Mouse (Mus musculus) embryonic facial prominence, embryonic 14.5 days (tissue): ENCODE measurements at regions not wholly inside any gene's neighbourhood (a gene's known extent, or its start where the extent isn't known, plus 50 kb on each side); places are given as distances from the start of the nearest gene placed in this dataset.

Experiments
- ATAC-seq: fragments of 200-750 bp; cut with Nextera tagmentation; 2 replicates; pipeline ENCODE4 v1.8.0; 2017; ENCODE audit warnings: low read depth, moderate number of reproducible peaks, moderate TSS enrichment
- DNase-seq: peaks from one replicate; pipeline ENCODE4 v3.0.0-alpha.2; 2015; ENCODE audit warnings: low spot score
- H3K27ac ChIP-seq: fragments of 300-500 bp; sonication (generic); replicated peaks from 2 replicates; pipeline ENCODE4 v1.5.1; 2014; ENCODE audit warnings: low read depth, mild to moderate bottlenecking, low read length, moderate library complexity
- H3K27me3 ChIP-seq: fragments of 300-500 bp; sonication (generic); replicated peaks from 2 replicates; pipeline ENCODE4 v1.6.1; 2014; ENCODE audit warnings: low read length; ENCODE audit not compliant: control insufficient read depth, insufficient read depth
- H3K36me3 ChIP-seq: fragments of 300-500 bp; sonication (generic); 2 replicates; pipeline ENCODE4 v1.6.1; 2014; ENCODE audit warnings: low read length, mixed read lengths; ENCODE audit not compliant: control insufficient read depth, insufficient read depth
- H3K4me1 ChIP-seq: fragments of 300-500 bp; sonication (generic); 2 replicates; pipeline ENCODE4 v1.6.1; 2014; ENCODE audit warnings: antibody characterized with exemption, low read length; ENCODE audit not compliant: control insufficient read depth, insufficient read depth
- H3K4me2 ChIP-seq: fragments of 300-500 bp; sonication (generic); 2 replicates; pipeline ENCODE4 v1.6.1; 2014; ENCODE audit warnings: low read depth, mild to moderate bottlenecking, low read length, moderate library complexity, mixed read lengths
- H3K4me3 ChIP-seq: fragments of 300-500 bp; sonication (generic); 2 replicates; pipeline ENCODE4 v1.5.1; 2014; ENCODE audit warnings: low read depth, mild to moderate bottlenecking, low read length
- H3K9ac ChIP-seq: fragments of 300-500 bp; sonication (generic); 2 replicates; pipeline ENCODE4 v1.6.1; 2014; ENCODE audit warnings: low read depth, mild to moderate bottlenecking, low read length, moderate library complexity, mixed read lengths
- H3K9me3 ChIP-seq: fragments of 300-500 bp; sonication (generic); 2 replicates; pipeline ENCODE4 v1.6.1; 2016; ENCODE audit warnings: low read length; ENCODE audit not compliant: control insufficient read depth
- WGBS: fragments of 180-500 bp; shearing (Covaris S2); extraction: QIAGEN DNeasy Blood & Tissue Kit; methylation state at CpG from one replicate; pipeline ENCODE4 v1.1.7; 2014; 5-methylcytosine and 5-hydroxymethylcytosine counted together

- H3K4me2 ChIP-seq: no peak overlapping the region
- H3K36me3 ChIP-seq: no peaks in the 10 kb centered on the region
- no peaks in the 10 kb centered on the region for H3K27me3 ChIP-seq
- H3K4me3 ChIP-seq: no peak overlapping the region
- ATAC-seq (no peak), DNase-seq (no peak)
- no peaks in the 10 kb centered on the region for H3K4me1 ChIP-seq
- no peaks in the 10 kb centered on the region for H3K9me3 ChIP-seq
- H3K27ac ChIP-seq: no peak overlapping the region
- WGBS: 88% methylated on average over 2 of the region's 2 CpGs
- no peak overlapping the region for H3K9ac ChIP-seq
Measured at GRCm38 (mm10) chr10:109540229-109540628, 529.4 kb upstream of the Syt1 start.

- no peak overlapping the region for H3K9ac ChIP-seq
- WGBS: 83% methylated on average over 2 of the region's 2 CpGs
- no peak for ATAC-seq
Measured at GRCm38 (mm10) chr10:109528096-109528495, 517.3 kb upstream of the Syt1 start.

GRCm38 (mm10) chr10:109521681-109522080, 510.9 kb upstream of the Syt1 start:
- no peaks in the 10 kb centered on the region for H3K4me1 ChIP-seq
- 32% methylated on average over 2 of the region's 2 CpGs for WGBS
- no peak for ATAC-seq
- H3K9me3 ChIP-seq: no peaks in the 10 kb centered on the region
- no peak overlapping the region for H3K27ac ChIP-seq
- no peaks in the 10 kb centered on the region for H3K36me3 ChIP-seq
- no peak for DNase-seq
- H3K4me2 ChIP-seq: no peak overlapping the region
- no peak overlapping the region for H3K9ac ChIP-seq
- no peaks in the 10 kb centered on the region for H3K27me3 ChIP-seq
- no peak overlapping the region for H3K4me3 ChIP-seq

More at GRCm38 (mm10) chr10:109528096-109528495, 517.3 kb upstream of the Syt1 start:
- H3K4me2 ChIP-seq: no peak overlapping the region
- H3K9me3 ChIP-seq: no peaks in the 10 kb centered on the region
- H3K4me3 ChIP-seq: no peak overlapping the region
- H3K4me1 ChIP-seq: no peaks in the 10 kb centered on the region
- no peak overlapping the region for H3K27ac ChIP-seq
- DNase-seq: no peak
- no peaks in the 10 kb centered on the region for H3K27me3 ChIP-seq
- no peaks in the 10 kb centered on the region for H3K36me3 ChIP-seq

GRCm38 (mm10) chr10:109517664-109518063, 506.9 kb upstream of the Syt1 start:
- no peak overlapping the region for H3K27ac ChIP-seq
- H3K9me3 ChIP-seq: no peaks in the 10 kb centered on the region
- H3K9ac ChIP-seq: no peak overlapping the region
- H3K27me3 ChIP-seq: no peaks in the 10 kb centered on the region
- DNase-seq (no peak), ATAC-seq (no peak)
- no peak overlapping the region for H3K4me3 ChIP-seq
- H3K4me1 ChIP-seq: no peaks in the 10 kb centered on the region
- no peaks in the 10 kb centered on the region for H3K36me3 ChIP-seq
- H3K4me2 ChIP-seq: no peak overlapping the region
- WGBS: 76% methylated on average over 1 of the region's 1 CpGs

- Histone ChIP-seq H3K4me1 (no peaks in the 10 kb centered on the region), H3K36me3 (no peaks in the 10 kb centered on the region), H3K27me3 (no peaks in the 10 kb centered on the region), H3K9ac (no peak overlapping the region), H3K4me3 (no peak overlapping the region), H3K9me3 (no peaks in the 10 kb centered on the region), H3K4me2 (no peak overlapping the region), H3K27ac (no peak overlapping the region)
- ATAC-seq (no peak), DNase-seq (no peak)
- 88% methylated on average over 3 of the region's 3 CpGs for WGBS
Measured at GRCm38 (mm10) chr10:109515225-109515624, 504.4 kb upstream of the Syt1 start.

- ATAC-seq: no peak
- Histone ChIP-seq H3K9ac (no peak overlapping the region), H3K36me3 (no peaks in the 10 kb centered on the region), H3K4me2 (no peak overlapping the region), H3K9me3 (no peaks in the 10 kb centered on the region), H3K27me3 (no peaks in the 10 kb centered on the region), H3K4me1 (no peaks in the 10 kb centered on the region), H3K27ac (no peak overlapping the region), H3K4me3 (no peak overlapping the region)
- 56% methylated on average over 1 of the region's 1 CpGs for WGBS
- DNase-seq: no peak
Measured at GRCm38 (mm10) chr10:109510917-109511715, 500.3 kb upstream of the Syt1 start.

- whole genome bisulfite sequencing: 75% methylated on average over 1 of the region's 1 CpGs
- Histone ChIP-seq H3K4me1 (no peaks in the 10 kb centered on the region), H3K27ac (no peak overlapping the region), H3K4me2 (no peak overlapping the region), H3K9ac (no peak overlapping the region), H3K9me3 (no peaks in the 10 kb centered on the region), H3K36me3 (no peaks in the 10 kb centered on the region), H3K27me3 (no peaks in the 10 kb centered on the region), H3K4me3 (no peak overlapping the region)
- DNase-seq: no peak
- ATAC-seq: no peak
Measured at GRCm38 (mm10) chr10:109508553-109508952, 497.8 kb upstream of the Syt1 start.

GRCm38 (mm10) chr10:109507228-109507627, 496.4 kb upstream of the Syt1 start:
- Histone ChIP-seq H3K36me3 (no peaks in the 10 kb centered on the region), H3K9me3 (no peaks in the 10 kb centered on the region), H3K4me1 (no peaks in the 10 kb centered on the region), H3K27me3 (no peaks in the 10 kb centered on the region), H3K9ac (no peak overlapping the region), H3K4me2 (no peak overlapping the region), H3K4me3 (no peak overlapping the region), H3K27ac (no peak overlapping the region)
- ATAC-seq (no peak), DNase-seq (no peak)
- 64% methylated on average over 3 of the region's 3 CpGs for WGBS

- no peak for ATAC-seq
- DNase-seq: no peak
- no peak overlapping the region for H3K4me2 ChIP-seq
- H3K4me1 ChIP-seq: no peaks in the 10 kb centered on the region
- H3K27me3 ChIP-seq: no peaks in the 10 kb centered on the region
- no peak overlapping the region for H3K4me3 ChIP-seq
- no peaks in the 10 kb centered on the region for H3K9me3 ChIP-seq
- no peaks in the 10 kb centered on the region for H3K36me3 ChIP-seq
- WGBS: 59% methylated on average over 4 of the region's 4 CpGs
- no peak overlapping the region for H3K27ac ChIP-seq
- no peak overlapping the region for H3K9ac ChIP-seq
Measured at GRCm38 (mm10) chr10:109504683-109505082, 493.9 kb upstream of the Syt1 start.
